Mouse (Mus musculus) C2C12 (cell line): ENCODE results near the gene Stk4.

Experiments
- CEBPB ChIP-seq: IDR thresholded peaks from one replicate; pipeline ENCODE4 v1.6.1; 2011; ENCODE audit warnings: low read depth, mild to moderate bottlenecking, control low read depth, moderate library complexity
- CTCF ChIP-seq: IDR thresholded peaks from one replicate; pipeline ENCODE4 v1.5.1; 2011; ENCODE audit not compliant: control insufficient read depth, insufficient read depth, insufficient read length
- FOSL1 ChIP-seq: IDR thresholded peaks from one replicate; pipeline ENCODE4 v1.8.0; 2011; ENCODE audit warnings: mild to moderate bottlenecking, low read length; ENCODE audit not compliant: poor library complexity, insufficient read depth, severe bottlenecking
- MAX ChIP-seq: IDR thresholded peaks from one replicate; pipeline ENCODE4 v1.6.1; 2011; ENCODE audit warnings: mild to moderate bottlenecking, control low read depth
- MYOD1 ChIP-seq: IDR thresholded peaks from one replicate; pipeline ENCODE4 v1.6.1; 2011; ENCODE audit warnings: low read depth; ENCODE audit not compliant: control insufficient read depth, insufficient read length
- MYOG ChIP-seq: IDR thresholded peaks from one replicate; pipeline ENCODE4 v1.6.1; 2011; ENCODE audit not compliant: control insufficient read depth, insufficient read length; ENCODE audit errors: extremely low read depth

- no peak for TF ChIP-seq CTCF
- TF ChIP-seq CEBPB: no peak
- no peak for TF ChIP-seq MAX
- TF ChIP-seq MYOG: no peak
- no peak for TF ChIP-seq MYOD1
- TF ChIP-seq FOSL1: no peak
These were observed 6.8 kb downstream of the Stk4 start for GRCm38 (mm10) chr2:164076874-164077425.
